Mouse (Mus musculus): ENCODE measurements at regions not wholly inside any gene's neighbourhood (a gene's known extent, or its start where the extent isn't known, plus 50 kb on each side); places are given as distances from the start of the nearest gene placed in this dataset.

GRCm38 (mm10) chr12:48929035-48929434, 453.4 kb upstream of the Foxg1 start:
- peak; percentile 0 for DNase-seq (ENCODE audit: low read depth, low spot score)

- no peak for DNase-seq (ENCODE audit: low read depth, low spot score)
These were observed 436.0 kb upstream of the Foxg1 start for GRCm38 (mm10) chr12:48946505-48946904.

- no peak for DNase-seq (ENCODE audit: low read depth, low spot score)
These were observed 423.0 kb upstream of the Foxg1 start for GRCm38 (mm10) chr12:48959289-48960005.

- DNase-seq (ENCODE audit: low read depth, low spot score): no peak
These were observed 422.4 kb upstream of the Foxg1 start for GRCm38 (mm10) chr12:48960056-48960455.

- no peak for DNase-seq (ENCODE audit: low read depth, low spot score)
These were observed 419.0 kb upstream of the Foxg1 start for GRCm38 (mm10) chr12:48963451-48963850.

All from telencephalon, adult 2 months (tissue).